20 mouse cellular contexts compared by ENCODE assay signal in genomic region chr3:97587656-97588055, GRCm38 (mm10). TPM values are rescaled to one million over a fixed set of nuclear protein-coding genes. Genes with fewer than 3 reads are reported as not detected.
DNase-seq lines count a peak whose midpoint lies in the region; ATAC-seq and TF ChIP-seq lines count a peak whose summit lies in the region.
"Had no signal": no experiment of that assay in that cellular context is flagged by ENCODE, and none has a peak within 500 bp of the region (broad histone marks: within the 10 kb centered on the region; RNA-seq: fewer than 3 reads in every experiment).

No protein-coding gene starts in this region.

- H3K4me1 ChIP-seq in hindbrain, embryonic 10.5 days (replicated peaks): peaks cover 7% of the 10 kb centered on the region; the same call in 1 of the 2 replicates
- H3K4me1 ChIP-seq in hindbrain, embryonic 13.5 days (replicated peaks): peaks cover 12% of the 10 kb centered on the region
- H3K4me1 ChIP-seq in lung, postnatal 0 days (ENCODE audit: insufficient read depth, low read depth, low read length): no peaks in the 10 kb centered on the region
- H3K4me1 ChIP-seq: embryonic facial prominence, embryonic 12.5 days; forebrain, embryonic 15.5 days; heart, embryonic 15.5 days had no signal

- no peak overlapping the region for H3K4me3 ChIP-seq in hindbrain, embryonic 10.5 days
- H3K4me3 ChIP-seq in hindbrain, embryonic 13.5 days: no peak overlapping the region
- H3K4me3 ChIP-seq in lung, postnatal 0 days (ENCODE audit: low read depth, low read length): no peak overlapping the region
- H3K4me3 ChIP-seq: embryonic facial prominence, embryonic 12.5 days; forebrain, embryonic 15.5 days; heart, adult 2 months; heart, embryonic 15.5 days; hindbrain, embryonic 15.5 days had no signal

- 79% methylated on average over 9 of the region's 9 CpGs for WGBS in hindbrain, embryonic 10.5 days
- 81% methylated on average over 9 of the region's 9 CpGs for WGBS in hindbrain, embryonic 13.5 days
- 63% methylated on average over 9 of the region's 9 CpGs for whole genome bisulfite sequencing in lung, postnatal 0 days

- no peaks in the 10 kb centered on the region for H3K27me3 ChIP-seq in hindbrain, embryonic 10.5 days (ENCODE audit: insufficient read depth, poor library complexity, severe bottlenecking)
- H3K27me3 ChIP-seq in hindbrain, embryonic 13.5 days: no peaks in the 10 kb centered on the region
- H3K27me3 ChIP-seq in lung, postnatal 0 days (replicated peaks; ENCODE audit: insufficient read depth, low read length): no peaks in the 10 kb centered on the region
- H3K27me3 ChIP-seq: embryonic facial prominence, embryonic 12.5 days; forebrain, embryonic 15.5 days; heart, embryonic 15.5 days; hindbrain, embryonic 15.5 days had no signal

- H3K4me2 ChIP-seq in hindbrain, embryonic 13.5 days: no peak overlapping the region
- no peak overlapping the region for H3K4me2 ChIP-seq in lung, postnatal 0 days (replicated peaks; ENCODE audit: low read depth, low read length)
- H3K4me2 ChIP-seq: embryonic facial prominence, embryonic 12.5 days; forebrain, embryonic 15.5 days; heart, embryonic 11.5 days; heart, embryonic 15.5 days; hindbrain, embryonic 15.5 days had no signal

- no peak for TF ChIP-seq CTCF in lung, postnatal 0 days (IDR thresholded peaks at IDR 0.05)

- no peak overlapping the region for H3K27ac ChIP-seq in hindbrain, embryonic 10.5 days
- H3K27ac ChIP-seq in hindbrain, embryonic 13.5 days: no peak overlapping the region
- H3K27ac ChIP-seq in lung, postnatal 0 days (ENCODE audit: low read length): no peak overlapping the region
- H3K27ac ChIP-seq: embryonic facial prominence, embryonic 12.5 days; forebrain, embryonic 15.5 days; heart, adult 2 months; heart, embryonic 15.5 days; hindbrain, embryonic 15.5 days had no signal

- no peaks in the 10 kb centered on the region for H3K9me3 ChIP-seq in hindbrain, embryonic 10.5 days
- H3K9me3 ChIP-seq in hindbrain, embryonic 13.5 days: no peaks in the 10 kb centered on the region
- H3K9me3 ChIP-seq in lung, postnatal 0 days (ENCODE audit: low read length): no peaks in the 10 kb centered on the region
- H3K9me3 ChIP-seq: embryonic facial prominence, embryonic 12.5 days; forebrain, embryonic 15.5 days; heart, embryonic 15.5 days; hindbrain, embryonic 15.5 days had no signal

- no peak for TF ChIP-seq EP300 in lung, postnatal 0 days (IDR thresholded peaks at IDR 0.05)

- peak; percentile 3 for DNase-seq in hindbrain, embryonic 10.5 days (ENCODE audit: low spot score)
- no peak for DNase-seq in lung, postnatal 0 days (ENCODE audit: low spot score)
- DNase-seq in lung, adult 18-20 months: no peak
- DNase-seq in urinary bladder, postnatal 25 days (ENCODE audit: low spot score): peak; percentile 53
- DNase-seq in urinary bladder, postnatal 4 days (ENCODE audit: low spot score in 2 of 2): no peak
- DNase-seq in urinary bladder, postnatal 36 days (ENCODE audit: low spot score in 2 of 2): peak; percentile 60 to 79
- no peak for DNase-seq in layer of hippocampus, postnatal 36 days
- DNase-seq: adrenal gland, postnatal 10 days; cerebellum, adult 11-12 months; cerebellum, adult 9-10 months; cerebellum, postnatal 25 days; gastrocnemius, postnatal 10 days; heart, adult 2 months; heart, postnatal 14 days had no signal

- H3K36me3 ChIP-seq in hindbrain, embryonic 10.5 days: peaks cover 71% of the 10 kb centered on the region
- no peaks in the 10 kb centered on the region for H3K36me3 ChIP-seq in hindbrain, embryonic 13.5 days
- 0 out of 2 replicates have a peak, but pooled peaks cover 7% of the 10 kb centered on the region for H3K36me3 ChIP-seq in lung, postnatal 0 days (ENCODE audit: insufficient read depth, low read length)
- H3K36me3 ChIP-seq: forebrain, embryonic 15.5 days; hindbrain, embryonic 15.5 days had no signal

- no peak overlapping the region for H3K9ac ChIP-seq in hindbrain, embryonic 13.5 days
- no peak overlapping the region for H3K9ac ChIP-seq in lung, postnatal 0 days (replicated peaks; ENCODE audit: low read depth)
- H3K9ac ChIP-seq: embryonic facial prominence, embryonic 12.5 days; forebrain, embryonic 15.5 days; heart, embryonic 15.5 days; hindbrain, embryonic 15.5 days had no signal

- no peak for ATAC-seq in hindbrain, embryonic 13.5 days (ENCODE audit: low FRiP score)
- peak; percentile 11; the same call in 1 of the 2 replicates for ATAC-seq in lung, postnatal 0 days
- ATAC-seq: forebrain, embryonic 15.5 days had no signal

RNA-seq across cellular contexts. Expression of gene Chd1l, which starts 22.3 kb away (rescaled TPM):
- 17.5 and 21.5 TPM in 2 replicates for polyA plus RNA-seq in hindbrain, embryonic 10.5 days (2016; fragmentation: Nextera tagmentation; extraction: Ambion mirVana)
- polyA plus RNA-seq in hindbrain, embryonic 13.5 days (2015; fragmentation: Nextera tagmentation; extraction: Ambion mirVana): 6.8 and 7.2 TPM in 2 replicates
- polyA plus RNA-seq in lung, postnatal 0 days (2015; fragmentation: Nextera tagmentation; extraction: Ambion mirVana): 9.5 and 9.6 TPM in 2 replicates
- 10 to 100 TPM in 1 of 2 experiments, 1 to 10 TPM in 1; 9.3 to 11.2 TPM for total RNA-seq in layer of hippocampus, postnatal 36 days (2021)

RNA-seq across cellular contexts. Expression of gene Fmo5, which starts 40.9 kb away (rescaled TPM):
- 0.50 and 0.76 TPM in 2 replicates for polyA plus RNA-seq in hindbrain, embryonic 10.5 days (2016; fragmentation: Nextera tagmentation; extraction: Ambion mirVana)
- 0.57 and 0.69 TPM in 2 replicates for polyA plus RNA-seq in hindbrain, embryonic 13.5 days (2015; fragmentation: Nextera tagmentation; extraction: Ambion mirVana)
- 6.1 and 6.5 TPM in 2 replicates for polyA plus RNA-seq in lung, postnatal 0 days (2015; fragmentation: Nextera tagmentation; extraction: Ambion mirVana)
- total RNA-seq in layer of hippocampus, postnatal 36 days (2021): 1 to 10 TPM; 3.6 to 3.8 TPM

Comparison
In these comparisons a context has a peak if more than half of its experiments do, and no peak if none do; other contexts are left out.
1. DNase-seq: peak in hindbrain, embryonic 10.5 days (single experiment), urinary bladder, postnatal 25 days (single experiment) and urinary bladder, postnatal 36 days (2 of 2); none in lung, postnatal 0 days (single experiment), lung, adult 18-20 months (0 of 2), urinary bladder, postnatal 4 days (0 of 2) and layer of hippocampus, postnatal 36 days (0 of 2).